Mouse (Mus musculus) kidney, adult 2 months (tissue): ENCODE data around the gene Kctd15.

Source experiments
- CTCF ChIP-seq: fragments of 200-500 bp; conservative IDR thresholded peaks from 2 replicates; pipeline ENCODE4 v1.5.1; 2011; ENCODE audit warnings: low read depth, mild to moderate bottlenecking, control low read depth, low read length, moderate library complexity, mixed read lengths; ENCODE audit not compliant: insufficient read depth, insufficient read length
- POLR2A ChIP-seq: fragments of 200-500 bp; IDR thresholded peaks from one replicate; pipeline ENCODE4 v1.6.1; 2011; ENCODE audit warnings: low read depth, low read length, control low read depth

- TF ChIP-seq CTCF (no peak), POLR2A (no peak)
Observed at GRCm38 (mm10) chr7:34670778-34671177, 14.2 kb upstream of the Kctd15 start.
